Mouse (Mus musculus): ENCODE data around the gene Camkmt.

DNA sequence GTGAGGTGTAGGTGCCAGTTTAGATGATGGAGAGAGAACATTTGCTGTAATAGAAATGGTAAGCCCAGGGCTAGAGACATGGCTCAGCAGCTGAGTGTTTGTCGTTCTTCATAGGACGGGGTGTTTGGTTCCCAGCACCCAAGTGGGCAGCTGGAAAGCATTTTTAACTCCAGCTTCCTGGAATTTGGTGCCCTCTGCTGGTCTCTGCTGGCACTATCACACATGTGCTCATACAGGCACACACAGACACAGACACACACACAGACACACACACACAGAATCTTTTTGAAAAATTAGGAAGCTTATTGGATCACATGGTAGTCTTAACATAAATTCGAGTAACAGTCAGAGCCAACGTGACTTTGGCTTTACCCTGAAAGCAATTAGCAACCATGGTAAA is 200.8 kb downstream of the Camkmt start:
- TF ChIP-seq CTCF (IDR thresholded peaks at IDR 0.05; ENCODE audit: extremely low read depth, insufficient read length, insufficient replicate concordance, low read depth, low read length) (no peak), POLR2A (IDR thresholded peaks at IDR 0.05; ENCODE audit: low read depth, low read length) (no peak)

Data from small intestine, adult 2 months (tissue).